Mouse (Mus musculus): ENCODE measurements around the gene Ankfn1.

- TF ChIP-seq MAX (IDR thresholded peaks at IDR 0.05; ENCODE audit: low read depth): no peak
- TF ChIP-seq USF1 (IDR thresholded peaks at IDR 0.05; ENCODE audit: low read depth): no peak
- no peak for TF ChIP-seq POLR2A (IDR thresholded peaks at IDR 0.05; ENCODE audit: insufficient read length, low read depth)
- TF ChIP-seq CEBPB (IDR thresholded peaks at IDR 0.05; ENCODE audit: insufficient read depth, poor library complexity, severe bottlenecking): no peak
- no peak for TF ChIP-seq E2F4 (IDR thresholded peaks at IDR 0.05; ENCODE audit: insufficient read depth)
- TF ChIP-seq POLR2AphosphoS2 (IDR thresholded peaks at IDR 0.05; ENCODE audit: insufficient read length, low read depth): no peak
- no peak for TF ChIP-seq TCF12 (IDR thresholded peaks at IDR 0.05; ENCODE audit: insufficient read depth, poor library complexity, severe bottlenecking)
Measured at GRCm38 (mm10) chr11:89500961-89501360, 276.5 kb downstream of the Ankfn1 start.
